Mouse (Mus musculus): ENCODE measurements around the gene Gli1.

- TF ChIP-seq MYOG (IDR thresholded peaks at IDR 0.05; ENCODE audit: control insufficient read depth in 1 of 3, insufficient read depth in 1 of 3, insufficient read length in 2 of 3, low read depth in 2 of 3) (no peak), POLR2A (IDR thresholded peaks at IDR 0.05; ENCODE audit: insufficient read length, low read depth) (no peak), SRF (IDR thresholded peaks at IDR 0.05; ENCODE audit: control insufficient read depth, insufficient read length, low read depth) (no peak), USF1 (IDR thresholded peaks at IDR 0.05; ENCODE audit: low read depth) (no peak), TCF12 (IDR thresholded peaks at IDR 0.05; ENCODE audit: insufficient read depth, poor library complexity, severe bottlenecking) (no peak), MAX (IDR thresholded peaks at IDR 0.05; ENCODE audit: low read depth) (no peak), POLR2AphosphoS2 (IDR thresholded peaks at IDR 0.05; ENCODE audit: insufficient read length, low read depth) (no peak), E2F4 (IDR thresholded peaks at IDR 0.05; ENCODE audit: insufficient read depth) (no peak), CEBPB (IDR thresholded peaks at IDR 0.05; ENCODE audit: insufficient read depth, poor library complexity, severe bottlenecking) (no peak)
These were observed 449 bp downstream of the Gli1 start for GRCm38 (mm10) chr10:127341360-127341690.

All from myocyte (in vitro differentiated cells).